Mouse (Mus musculus): ENCODE measurements around the gene Fbxl5. TPM values are rescaled to one million over a fixed set of nuclear protein-coding genes. Genes with fewer than 3 reads are reported as not detected.

Fbxl5 gene
- total and polyA plus RNA-seq, 3 experiments = 20.9 to 45.3 (median 28.1) TPM

- H3K4me2 ChIP-seq (ENCODE audit: insufficient read depth, low read depth, poor library complexity, severe bottlenecking) = no peak overlapping the region
- no peak overlapping the region for H3K27ac ChIP-seq (ENCODE audit: insufficient read depth, low read depth)
- TF ChIP-seq JUN (IDR thresholded peaks at IDR 0.05; ENCODE audit: insufficient read depth, low read depth, low read length) (no peak), ZC3H11A (IDR thresholded peaks at IDR 0.05; ENCODE audit: low read depth, low read length) (no peak), POLR2A (IDR thresholded peaks at IDR 0.05; ENCODE audit: low read depth, low read length) (no peak), HCFC1 (IDR thresholded peaks at IDR 0.05; ENCODE audit: low read depth, low read length) (no peak), SIN3A (IDR thresholded peaks at IDR 0.05; ENCODE audit: low read length) (no peak), PAX5 (IDR thresholded peaks at IDR 0.05; ENCODE audit: low read length) (no peak), MAX (IDR thresholded peaks at IDR 0.05; ENCODE audit: low read length) (no peak), GABPA (IDR thresholded peaks at IDR 0.05; ENCODE audit: insufficient replicate concordance, low read depth, low read length) (no peak), MAZ (IDR thresholded peaks at IDR 0.05; ENCODE audit: low read depth, low read length) (no peak), ZNF384 (IDR thresholded peaks at IDR 0.05; ENCODE audit: low read depth, low read length) (no peak), MXI1 (IDR thresholded peaks at IDR 0.05; ENCODE audit: low read depth, low read length) (no peak), CTCF (conservative IDR thresholded peaks at IDR 0.05 in 1 of 2, IDR thresholded peaks at IDR 0.05 in 1 of 2; ENCODE audit: low read depth in 2 of 2, low read length in 2 of 2) (no peak), USF1 (IDR thresholded peaks at IDR 0.05; ENCODE audit: low read depth, low read length) (no peak), ELF1 (IDR thresholded peaks at IDR 0.05; ENCODE audit: low read depth, low read length) (no peak), UBTF (IDR thresholded peaks at IDR 0.05; ENCODE audit: low read depth, low read length) (no peak), KAT2A (IDR thresholded peaks at IDR 0.05; ENCODE audit: insufficient replicate concordance, low read length) (no peak)
- no peak overlapping the region for H3K4me3 ChIP-seq (replicated peaks in 1 of 3; ENCODE audit: low read depth in 2 of 3, low read length in 2 of 3, poor library complexity in 1 of 3)
- H3K79me2 ChIP-seq (replicated peaks; ENCODE audit: control insufficient read depth, extremely low read depth, insufficient read depth, poor library complexity, severe bottlenecking) = no peaks in the 10 kb centered on the region
- H3K9me3 ChIP-seq (replicated peaks; ENCODE audit: low read length) = peaks cover 3% of the 10 kb centered on the region
- in situ Hi-C loops (cut with MboI; ENCODE audit: low pct_ligation_motif_present, low pct_unique_long_range_greater_than_20kb, low sequenced_read_pairs) = no loop called here
- H3K27me3 ChIP-seq (replicated peaks) = no peaks in the 10 kb centered on the region
- H3K36me3 ChIP-seq (replicated peaks in 1 of 2; ENCODE audit: control insufficient read depth in 1 of 2, insufficient read depth in 1 of 2, low read length in 1 of 2) = no peaks in the 10 kb centered on the region
- no peak for DNase-seq (ENCODE audit: extremely low read depth)
- no peaks in the 10 kb centered on the region for H3K4me1 ChIP-seq (ENCODE audit: control insufficient read depth in 1 of 2, insufficient read depth in 2 of 2)
- H3K9ac ChIP-seq (ENCODE audit: insufficient read depth, low read depth) = no peak overlapping the region
- dilution Hi-C loops (cut with MboI; ENCODE audit: extremely low pct_ligation_motif_present, extremely low pct_unique_long_range_greater_than_20kb, low sequenced_read_pairs) = no loop called here
Measured at GRCm38 (mm10) chr5:43806914-43807313, 14.5 kb downstream of the Fbxl5 start.

DNA sequence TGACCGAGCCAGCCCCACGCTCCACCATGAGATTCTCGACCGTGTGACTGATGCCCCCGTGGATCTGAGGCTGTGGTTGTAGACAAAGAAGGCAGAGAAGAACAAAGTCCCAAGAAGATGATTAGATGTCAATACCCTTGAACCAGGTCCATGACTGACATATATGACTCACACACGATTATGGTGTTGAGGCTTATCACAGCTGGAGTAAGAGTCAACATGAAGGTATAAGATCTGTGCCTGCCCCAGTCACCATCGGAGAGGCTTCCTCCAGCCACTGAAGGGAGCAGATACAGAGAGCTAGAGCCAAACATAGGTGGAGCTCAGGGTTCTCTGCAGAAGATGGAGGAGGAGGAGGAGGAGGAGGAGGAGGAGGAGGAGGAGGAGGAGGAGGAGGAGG lies 15.1 kb downstream of the Fbxl5 start:
- no peak for TF ChIP-seq NELFE (IDR thresholded peaks at IDR 0.05; ENCODE audit: low read depth, low read length)
- TF ChIP-seq ZC3H11A (IDR thresholded peaks at IDR 0.05; ENCODE audit: low read depth, low read length) = no peak
- no peak for TF ChIP-seq RCOR1 (conservative IDR thresholded peaks at IDR 0.05; ENCODE audit: low read depth, low read length)
- TF ChIP-seq CHD1 (IDR thresholded peaks at IDR 0.05; ENCODE audit: low read depth, low read length) = no peak
- no peak for TF ChIP-seq USF1 (IDR thresholded peaks at IDR 0.05; ENCODE audit: low read depth, low read length)
- TF ChIP-seq RAD21 (IDR thresholded peaks at IDR 0.05; ENCODE audit: low read depth, low read length) = no peak
- TF ChIP-seq MAX (IDR thresholded peaks at IDR 0.05; ENCODE audit: low read length) = no peak
- TF ChIP-seq JUN (IDR thresholded peaks at IDR 0.05; ENCODE audit: insufficient read depth, low read depth, low read length) = no peak
- TF ChIP-seq NRF1 (IDR thresholded peaks at IDR 0.05; ENCODE audit: low read depth, low read length) = no peak
- no peak for TF ChIP-seq MYC (IDR thresholded peaks at IDR 0.05; ENCODE audit: low read depth, low read length)
- no peak for TF ChIP-seq PAX5 (IDR thresholded peaks at IDR 0.05; ENCODE audit: low read length)
- no peak for TF ChIP-seq IRF4 (IDR thresholded peaks at IDR 0.05; ENCODE audit: low read depth, low read length)
- no peak for TF ChIP-seq MAZ (IDR thresholded peaks at IDR 0.05; ENCODE audit: low read depth, low read length)
- no peak for TF ChIP-seq ZKSCAN1 (IDR thresholded peaks at IDR 0.05; ENCODE audit: borderline replicate concordance, low read depth, low read length)
- Histone ChIP-seq H3K4me1 (ENCODE audit: control insufficient read depth in 1 of 2, insufficient read depth in 2 of 2) (no peaks in the 10 kb centered on the region), H3K79me2 (replicated peaks; ENCODE audit: control insufficient read depth, extremely low read depth, insufficient read depth, poor library complexity, severe bottlenecking) (no peaks in the 10 kb centered on the region), H3K9ac (ENCODE audit: insufficient read depth, low read depth) (no peak overlapping the region), H3K4me2 (ENCODE audit: insufficient read depth, low read depth, poor library complexity, severe bottlenecking) (no peak overlapping the region), H3K27ac (ENCODE audit: insufficient read depth, low read depth) (no peak overlapping the region), H3K36me3 (replicated peaks in 1 of 2; ENCODE audit: control insufficient read depth in 1 of 2, insufficient read depth in 1 of 2, low read length in 1 of 2) (no peaks in the 10 kb centered on the region), H3K9me3 (replicated peaks; ENCODE audit: low read length) (peaks cover 3% of the 10 kb centered on the region), H3K4me3 (replicated peaks in 1 of 3; ENCODE audit: low read depth in 2 of 3, low read length in 2 of 3, poor library complexity in 1 of 3) (no peak overlapping the region), H3K27me3 (replicated peaks) (no peaks in the 10 kb centered on the region)
- in situ Hi-C loops (cut with MboI; ENCODE audit: low pct_ligation_motif_present, low pct_unique_long_range_greater_than_20kb, low sequenced_read_pairs) (no loop called here), dilution Hi-C loops (cut with MboI; ENCODE audit: extremely low pct_ligation_motif_present, extremely low pct_unique_long_range_greater_than_20kb, low sequenced_read_pairs) (no loop called here)
- no peak for DNase-seq (ENCODE audit: extremely low read depth)

Measured in CH12.LX (cell line).